Mouse (Mus musculus): ENCODE measurements at regions not wholly inside any gene's neighbourhood (a gene's known extent, or its start where the extent isn't known, plus 50 kb on each side); places are given as distances from the start of the nearest gene placed in this dataset.

- TF ChIP-seq CTCF (IDR thresholded peaks at IDR 0.05; ENCODE audit: low read depth) (no peak), EP300 (IDR thresholded peaks at IDR 0.05; ENCODE audit: low read depth) (no peak)
- H3K36me3 ChIP-seq (replicated peaks; ENCODE audit: control insufficient read depth, insufficient read depth, low read length): no peaks in the 10 kb centered on the region
- DNase-seq (ENCODE audit: low spot score): no peak
- 88% methylated on average over 1 of the region's 1 CpGs for WGBS
- H3K4me3 ChIP-seq (ENCODE audit: low read depth, low read length): no peak overlapping the region
- H3K27ac ChIP-seq (ENCODE audit: low read depth): no peak overlapping the region
- no peak overlapping the region for H3K4me2 ChIP-seq (ENCODE audit: low read depth, low read length)
- H3K9ac ChIP-seq (replicated peaks; ENCODE audit: low read depth, low read length): no peak overlapping the region
- no peaks in the 10 kb centered on the region for H3K9me3 ChIP-seq (replicated peaks; ENCODE audit: control insufficient read depth, low read length)
- no peaks in the 10 kb centered on the region for H3K27me3 ChIP-seq (ENCODE audit: control insufficient read depth, insufficient read depth, low read length)
- no peak for ATAC-seq (ENCODE audit: insufficient read depth, low read depth)
- H3K4me1 ChIP-seq (ENCODE audit: control insufficient read depth, insufficient read depth): no peaks in the 10 kb centered on the region
Measured at GRCm38 (mm10) chr10:108051637-108052036, 110.4 kb upstream of the Ppp1r12a start.

- H3K9ac ChIP-seq (replicated peaks; ENCODE audit: low read depth, low read length): no peak overlapping the region
- H3K36me3 ChIP-seq (replicated peaks; ENCODE audit: control insufficient read depth, insufficient read depth, low read length): no peaks in the 10 kb centered on the region
- 79% methylated on average over 2 of the region's 2 CpGs for WGBS
- ATAC-seq (ENCODE audit: insufficient read depth, low read depth) (no peak), DNase-seq (ENCODE audit: low spot score) (no peak)
- H3K4me1 ChIP-seq (ENCODE audit: control insufficient read depth, insufficient read depth): no peaks in the 10 kb centered on the region; the same call in 1 of the 2 replicates
- no peak overlapping the region for H3K27ac ChIP-seq (ENCODE audit: low read depth)
- no peak overlapping the region for H3K4me2 ChIP-seq (ENCODE audit: low read depth, low read length)
- TF ChIP-seq EP300 (IDR thresholded peaks at IDR 0.05; ENCODE audit: low read depth): no peak
- no peak for TF ChIP-seq CTCF (IDR thresholded peaks at IDR 0.05; ENCODE audit: low read depth)
- no peaks in the 10 kb centered on the region for H3K9me3 ChIP-seq (replicated peaks; ENCODE audit: control insufficient read depth, low read length)
- H3K4me3 ChIP-seq (ENCODE audit: low read depth, low read length): no peak overlapping the region
- no peaks in the 10 kb centered on the region for H3K27me3 ChIP-seq (ENCODE audit: control insufficient read depth, insufficient read depth, low read length)
Measured at GRCm38 (mm10) chr10:108048426-108048825, 113.6 kb upstream of the Ppp1r12a start.

- H3K4me3 ChIP-seq (ENCODE audit: low read depth, low read length): no peak overlapping the region
- no peaks in the 10 kb centered on the region for H3K9me3 ChIP-seq (replicated peaks; ENCODE audit: control insufficient read depth, low read length)
- ATAC-seq (ENCODE audit: insufficient read depth, low read depth) (no peak), DNase-seq (ENCODE audit: low spot score) (no peak)
- no peak for TF ChIP-seq CTCF (IDR thresholded peaks at IDR 0.05; ENCODE audit: low read depth)
- TF ChIP-seq EP300 (IDR thresholded peaks at IDR 0.05; ENCODE audit: low read depth): no peak
- no peaks in the 10 kb centered on the region for H3K36me3 ChIP-seq (replicated peaks; ENCODE audit: control insufficient read depth, insufficient read depth, low read length)
- H3K4me1 ChIP-seq (ENCODE audit: control insufficient read depth, insufficient read depth): no peaks in the 10 kb centered on the region; the same call in 1 of the 2 replicates
- 43% methylated on average over 2 of the region's 2 CpGs for WGBS
- H3K4me2 ChIP-seq (ENCODE audit: low read depth, low read length): no peak overlapping the region
- H3K9ac ChIP-seq (replicated peaks; ENCODE audit: low read depth, low read length): no peak overlapping the region
- H3K27ac ChIP-seq (ENCODE audit: low read depth): no peak overlapping the region
- H3K27me3 ChIP-seq (ENCODE audit: control insufficient read depth, insufficient read depth, low read length): no peaks in the 10 kb centered on the region
Measured at GRCm38 (mm10) chr10:108043519-108043918, 118.5 kb upstream of the Ppp1r12a start.

GRCm38 (mm10) chr10:108040027-108040426, 122.0 kb upstream of the Ppp1r12a start:
- TF ChIP-seq EP300 (IDR thresholded peaks at IDR 0.05; ENCODE audit: low read depth) (no peak), CTCF (IDR thresholded peaks at IDR 0.05; ENCODE audit: low read depth) (no peak)
- Histone ChIP-seq H3K9me3 (replicated peaks; ENCODE audit: control insufficient read depth, low read length) (no peaks in the 10 kb centered on the region), H3K36me3 (replicated peaks; ENCODE audit: control insufficient read depth, insufficient read depth, low read length) (no peaks in the 10 kb centered on the region), H3K4me3 (ENCODE audit: low read depth, low read length) (no peak overlapping the region), H3K27me3 (ENCODE audit: control insufficient read depth, insufficient read depth, low read length) (no peaks in the 10 kb centered on the region), H3K4me1 (ENCODE audit: control insufficient read depth, insufficient read depth) (no peaks in the 10 kb centered on the region; the same call in 1 of the 2 replicates), H3K4me2 (ENCODE audit: low read depth, low read length) (no peak overlapping the region), H3K9ac (replicated peaks; ENCODE audit: low read depth, low read length) (no peak overlapping the region), H3K27ac (ENCODE audit: low read depth) (no peak overlapping the region)
- ATAC-seq (ENCODE audit: insufficient read depth, low read depth): no peak
- DNase-seq (ENCODE audit: low spot score): no peak

GRCm38 (mm10) chr10:108036486-108037109, 124.7 kb upstream of the Otogl start:
- TF ChIP-seq EP300 (IDR thresholded peaks at IDR 0.05; ENCODE audit: low read depth): no peak
- no peak for TF ChIP-seq CTCF (IDR thresholded peaks at IDR 0.05; ENCODE audit: low read depth)
- Histone ChIP-seq H3K9me3 (replicated peaks; ENCODE audit: control insufficient read depth, low read length) (no peaks in the 10 kb centered on the region), H3K4me1 (ENCODE audit: control insufficient read depth, insufficient read depth) (0 out of 2 replicates have a peak, but pooled peaks cover 3% of the 10 kb centered on the region), H3K27me3 (ENCODE audit: control insufficient read depth, insufficient read depth, low read length) (no peaks in the 10 kb centered on the region), H3K36me3 (replicated peaks; ENCODE audit: control insufficient read depth, insufficient read depth, low read length) (no peaks in the 10 kb centered on the region), H3K4me3 (ENCODE audit: low read depth, low read length) (no peak overlapping the region), H3K4me2 (ENCODE audit: low read depth, low read length) (no peak overlapping the region), H3K9ac (replicated peaks; ENCODE audit: low read depth, low read length) (no peak overlapping the region), H3K27ac (ENCODE audit: low read depth) (no peak overlapping the region)
- WGBS: 38% methylated on average over 3 of the region's 3 CpGs
- DNase-seq (ENCODE audit: low spot score) (no peak), ATAC-seq (ENCODE audit: insufficient read depth, low read depth) (no peak)

GRCm38 (mm10) chr10:108034068-108034467, 122.1 kb upstream of the Otogl start:
- no peak overlapping the region for H3K9ac ChIP-seq (replicated peaks; ENCODE audit: low read depth, low read length)
- H3K27me3 ChIP-seq (ENCODE audit: control insufficient read depth, insufficient read depth, low read length): no peaks in the 10 kb centered on the region
- H3K4me1 ChIP-seq (ENCODE audit: control insufficient read depth, insufficient read depth): 0 out of 2 replicates have a peak, but pooled peaks cover 3% of the 10 kb centered on the region
- ATAC-seq (ENCODE audit: insufficient read depth, low read depth) (no peak), DNase-seq (ENCODE audit: low spot score) (no peak)
- no peaks in the 10 kb centered on the region for H3K36me3 ChIP-seq (replicated peaks; ENCODE audit: control insufficient read depth, insufficient read depth, low read length)
- no peak overlapping the region for H3K4me3 ChIP-seq (ENCODE audit: low read depth, low read length)
- no peak overlapping the region for H3K27ac ChIP-seq (ENCODE audit: low read depth)
- no peaks in the 10 kb centered on the region for H3K9me3 ChIP-seq (replicated peaks; ENCODE audit: control insufficient read depth, low read length)
- no peak for TF ChIP-seq CTCF (IDR thresholded peaks at IDR 0.05; ENCODE audit: low read depth)
- TF ChIP-seq EP300 (IDR thresholded peaks at IDR 0.05; ENCODE audit: low read depth): no peak
- H3K4me2 ChIP-seq (ENCODE audit: low read depth, low read length): no peak overlapping the region
- WGBS: 85% methylated on average over 3 of the region's 3 CpGs
